Mouse (Mus musculus): ENCODE measurements around the gene Mier2.

- TF ChIP-seq CTCF (IDR thresholded peaks at IDR 0.05; ENCODE audit: low read depth, low read length) (peak; percentile 83), POLR2A (IDR thresholded peaks at IDR 0.05; ENCODE audit: borderline replicate concordance, low read depth, low read length) (no peak)
Observed at GRCm38 (mm10) chr10:79594872-79595589, 40.0 kb upstream of the Mier2 start.
